Mouse (Mus musculus) small intestine, adult 2 months (tissue): ENCODE measurements around the gene Chmp3. TPM values are rescaled to one million over a fixed set of nuclear protein-coding genes. Genes with fewer than 3 reads are reported as not detected.

Experiments used
- H3K27ac ChIP-seq: fragments of 200-500 bp; 2 replicates; pipeline ENCODE4 v1.5.1; 2012; ENCODE audit warnings: low read depth, low read length, control low read depth, inconsistent platforms; ENCODE audit not compliant: insufficient read depth
- H3K27me3 ChIP-seq: fragments of 200-500 bp; 2 replicates; pipeline ENCODE4 v1.6.1; 2012; ENCODE audit warnings: mild to moderate bottlenecking, moderate library complexity, low read length, inconsistent platforms; ENCODE audit not compliant: control insufficient read depth, insufficient read depth
- H3K36me3 ChIP-seq: fragments of 200-500 bp; 2 replicates; pipeline ENCODE4 v1.6.1; 2012; ENCODE audit warnings: mild to moderate bottlenecking, low read length, control low read depth, inconsistent platforms; ENCODE audit not compliant: control insufficient read depth, insufficient read depth
- H3K4me1 ChIP-seq: fragments of 200-500 bp; 2 replicates; pipeline ENCODE4 v1.6.1; 2012; ENCODE audit warnings: low read length, inconsistent platforms, mixed read lengths; ENCODE audit not compliant: control insufficient read depth, insufficient read depth, insufficient read length
- H3K4me3 ChIP-seq: fragments of 200-500 bp; 2 replicates; pipeline ENCODE4 v1.5.1; 2012; ENCODE audit warnings: low read depth, mild to moderate bottlenecking, control low read depth, inconsistent platforms, low read length, moderate library complexity
- CTCF ChIP-seq: fragments of 200-500 bp; IDR thresholded peaks from 2 replicates; pipeline ENCODE4 v1.5.1; 2012; ENCODE audit warnings: low read depth, mild to moderate bottlenecking, control low read depth, inconsistent platforms, low read length, moderate library complexity, mixed read lengths; ENCODE audit not compliant: insufficient replicate concordance, insufficient read length; ENCODE audit errors: extremely low read depth
- POLR2A ChIP-seq: fragments of 200-500 bp; IDR thresholded peaks from 2 replicates; pipeline ENCODE4 v1.6.1; 2012; ENCODE audit warnings: low read depth, mild to moderate bottlenecking, control low read depth, inconsistent platforms, low read length, moderate library complexity
- WGBS: fragments of 180-500 bp; shearing (Covaris S2); methylation state at CpG from one replicate; pipeline ENCODE4 v1.1.7; 2018; 5-methylcytosine and 5-hydroxymethylcytosine counted together
- polyA plus RNA-seq: library from polyadenylated mRNA; depleted of rRNA; stranded (reverse); fragments of >200 nt; gene quantifications from 2 replicates; pipeline ENCODE4 v1.2.3, GENCODE M21; 2012

Chmp3 gene
- polyA plus RNA-seq, 1 experiment: 19.6 TPM

- no peaks in the 10 kb centered on the region for H3K4me1 ChIP-seq
- WGBS: 87% methylated on average over 3 of the region's 3 CpGs
- TF ChIP-seq POLR2A (no peak), CTCF (no peak)
- H3K36me3 ChIP-seq: peaks cover 34% of the 10 kb centered on the region
- H3K27ac ChIP-seq: no peak overlapping the region
- H3K4me3 ChIP-seq: no peak overlapping the region
- no peaks in the 10 kb centered on the region for H3K27me3 ChIP-seq
Observed at GRCm38 (mm10) chr6:71568616-71569015, 25.0 kb downstream of the Chmp3 start.

GRCm38 (mm10) chr6:71569025-71569424 is 25.4 kb downstream of the Chmp3 start:
- Histone ChIP-seq H3K36me3 (peaks cover 37% of the 10 kb centered on the region), H3K27ac (no peak overlapping the region)

GRCm38 (mm10) chr6:71575359-71575758 is 31.8 kb downstream of the Chmp3 start:
- Histone ChIP-seq H3K27ac (no peak overlapping the region), H3K27me3 (no peaks in the 10 kb centered on the region), H3K4me1 (no peaks in the 10 kb centered on the region), H3K4me3 (no peak overlapping the region), H3K36me3 (peaks cover 53% of the 10 kb centered on the region)
- TF ChIP-seq CTCF: no peak
- no peak for TF ChIP-seq POLR2A
- WGBS: 87% methylated on average over 1 of the region's 1 CpGs

More at GRCm38 (mm10) chr6:71569025-71569424, 25.4 kb downstream of the Chmp3 start:
- WGBS: 82% methylated on average over 2 of the region's 2 CpGs
- H3K27me3 ChIP-seq: no peaks in the 10 kb centered on the region
- TF ChIP-seq POLR2A: no peak
- TF ChIP-seq CTCF: no peak
- H3K4me1 ChIP-seq: no peaks in the 10 kb centered on the region
- no peak overlapping the region for H3K4me3 ChIP-seq

GRCm38 (mm10) chr6:71579478-71579877 is 35.9 kb downstream of the Chmp3 start:
- Histone ChIP-seq H3K4me3 (no peak overlapping the region), H3K27me3 (no peaks in the 10 kb centered on the region), H3K27ac (no peak overlapping the region), H3K36me3 (peaks cover 53% of the 10 kb centered on the region), H3K4me1 (no peaks in the 10 kb centered on the region)
- WGBS: 93% methylated on average over 11 of the region's 11 CpGs
- TF ChIP-seq CTCF (no peak), POLR2A (no peak)

GRCm38 (mm10) chr6:71583198-71583597 is 39.6 kb downstream of the Chmp3 start:
- Histone ChIP-seq H3K4me1 (no peaks in the 10 kb centered on the region), H3K36me3 (peaks cover 38% of the 10 kb centered on the region), H3K4me3 (no peak overlapping the region), H3K27ac (no peak overlapping the region), H3K27me3 (no peaks in the 10 kb centered on the region)
- WGBS: 53% methylated on average over 4 of the region's 4 CpGs
- TF ChIP-seq POLR2A: no peak

GRCm38 (mm10) chr6:71589401-71589800 is 45.8 kb downstream of the Chmp3 start:
- H3K36me3 ChIP-seq: peaks cover 54% of the 10 kb centered on the region
- TF ChIP-seq POLR2A (no peak), CTCF (no peak)
- no peak overlapping the region for H3K4me3 ChIP-seq
- no peaks in the 10 kb centered on the region for H3K4me1 ChIP-seq
- 90% methylated on average over 1 of the region's 1 CpGs for WGBS
- no peak overlapping the region for H3K27ac ChIP-seq
- H3K27me3 ChIP-seq: no peaks in the 10 kb centered on the region

GRCm38 (mm10) chr6:71590154-71590553 is 46.6 kb downstream of the Chmp3 start:
- WGBS: 74% methylated on average over 4 of the region's 4 CpGs
- no peak overlapping the region for H3K27ac ChIP-seq
- TF ChIP-seq CTCF (no peak), POLR2A (no peak)
- peaks cover 58% of the 10 kb centered on the region for H3K36me3 ChIP-seq
- H3K4me3 ChIP-seq: no peak overlapping the region
- H3K4me1 ChIP-seq: no peaks in the 10 kb centered on the region
- no peaks in the 10 kb centered on the region for H3K27me3 ChIP-seq

- no peak overlapping the region for H3K27ac ChIP-seq
- H3K4me3 ChIP-seq: no peak overlapping the region
- 84% methylated on average over 3 of the region's 3 CpGs for WGBS
- peaks cover 58% of the 10 kb centered on the region for H3K36me3 ChIP-seq
- no peak for TF ChIP-seq CTCF
- TF ChIP-seq POLR2A: no peak
- H3K27me3 ChIP-seq: no peaks in the 10 kb centered on the region
- no peaks in the 10 kb centered on the region for H3K4me1 ChIP-seq
Observed at GRCm38 (mm10) chr6:71607756-71608155, 64.2 kb downstream of the Chmp3 start.
